8 mouse cellular contexts compared by ENCODE assay signal in the genomic region with DNA sequence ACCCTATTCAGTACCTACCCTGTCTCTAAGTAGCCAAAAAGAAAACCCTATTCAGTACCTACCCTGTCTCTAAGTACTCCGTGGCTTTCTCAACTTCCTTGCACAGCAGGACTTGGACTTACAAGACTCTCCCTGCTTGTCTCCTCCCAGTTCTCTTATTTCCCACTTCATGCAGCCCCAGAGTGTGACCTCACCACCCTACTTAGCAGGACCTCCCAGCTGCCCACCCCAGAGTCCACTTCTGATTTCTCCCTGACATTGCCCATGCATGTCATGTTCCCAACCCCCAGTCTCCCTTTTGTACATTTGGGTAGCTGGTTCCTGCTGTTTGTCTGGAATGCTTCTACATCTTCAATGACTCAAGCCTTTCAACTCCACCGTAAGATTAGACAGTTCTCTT. TPM values are rescaled to one million over a fixed set of nuclear protein-coding genes. Genes with fewer than 3 reads are reported as not detected.
DNase-seq lines count a peak whose midpoint lies in the region; ATAC-seq lines count a peak whose summit lies in the region.

No protein-coding gene starts in this region.

- peak overlapping the region; percentile 94 for H3K4me2 ChIP-seq in embryonic facial prominence, embryonic 11.5 days (ENCODE audit: low read depth, low read length)
- H3K4me2 ChIP-seq in hindbrain, embryonic 13.5 days: peak overlapping the region; percentile 93

- no peaks in the 10 kb centered on the region for H3K4me1 ChIP-seq in embryonic facial prominence, embryonic 11.5 days (ENCODE audit: control insufficient read depth, insufficient read depth, low read length)
- H3K4me1 ChIP-seq in hindbrain, embryonic 13.5 days (replicated peaks): peaks cover 25% of the 10 kb centered on the region

- no peaks in the 10 kb centered on the region for H3K9me3 ChIP-seq in embryonic facial prominence, embryonic 11.5 days (replicated peaks; ENCODE audit: control insufficient read depth, low read length)
- no peaks in the 10 kb centered on the region for H3K9me3 ChIP-seq in hindbrain, embryonic 13.5 days

- peak overlapping the region; percentile 100 for H3K4me3 ChIP-seq in embryonic facial prominence, embryonic 11.5 days (ENCODE audit: low read depth, low read length)
- peak overlapping the region; percentile 95 for H3K4me3 ChIP-seq in hindbrain, embryonic 13.5 days

- no peak for ATAC-seq in embryonic facial prominence, embryonic 11.5 days (replicated peaks; ENCODE audit: insufficient number of reproducible peaks, low FRiP score, low TSS enrichment, low read depth)
- no peak for ATAC-seq in hindbrain, embryonic 13.5 days (ENCODE audit: low FRiP score)

- H3K27ac ChIP-seq in embryonic facial prominence, embryonic 11.5 days (replicated peaks; ENCODE audit: low read depth, low read length): peak overlapping the region; percentile 100
- peak overlapping the region; percentile 100 for H3K27ac ChIP-seq in hindbrain, embryonic 13.5 days

- peak overlapping the region; percentile 98 for H3K9ac ChIP-seq in embryonic facial prominence, embryonic 11.5 days (replicated peaks; ENCODE audit: low read length)
- peak overlapping the region; percentile 98 for H3K9ac ChIP-seq in hindbrain, embryonic 13.5 days

- 13% methylated on average over 2 of the region's 2 CpGs for WGBS in embryonic facial prominence, embryonic 11.5 days
- 2% methylated on average over 2 of the region's 2 CpGs for WGBS in hindbrain, embryonic 13.5 days

- H3K36me3 ChIP-seq in embryonic facial prominence, embryonic 11.5 days (replicated peaks; ENCODE audit: control insufficient read depth, insufficient read depth, low read depth, low read length): peaks cover 3% of the 10 kb centered on the region
- peaks cover 5% of the 10 kb centered on the region for H3K36me3 ChIP-seq in hindbrain, embryonic 13.5 days

- DNase-seq in right cerebral cortex, postnatal 10 days (ENCODE audit: low spot score in 2 of 2): peak; percentile 45 to 50
- DNase-seq in right cerebral cortex, postnatal 14 days: no peak
- DNase-seq in embryonic facial prominence, embryonic 11.5 days (ENCODE audit: low spot score): peak; percentile 41
- DNase-seq in lung, postnatal 10 days: peak; percentile 62
- no peak for DNase-seq in adrenal gland, postnatal 25 days
- DNase-seq in layer of hippocampus, postnatal 25 days (ENCODE audit: extremely low spot score in 1 of 2, low spot score in 1 of 2): no peak
- DNase-seq in gastrocnemius, postnatal 25 days: no peak

- H3K27me3 ChIP-seq in embryonic facial prominence, embryonic 11.5 days (ENCODE audit: control insufficient read depth, insufficient read depth, low read length): no peaks in the 10 kb centered on the region
- H3K27me3 ChIP-seq in hindbrain, embryonic 13.5 days: 0 out of 2 replicates have a peak, but pooled peaks cover 9% of the 10 kb centered on the region

RNA-seq across cellular contexts. Expression of gene Brd2, which starts 1.1 kb away (rescaled TPM):
- 95.9 and 114 TPM in 2 replicates for polyA plus RNA-seq in embryonic facial prominence, embryonic 11.5 days (2014; fragmentation: Nextera tagmentation; extraction: Ambion mirVana)
- 127 and 129 TPM in 2 replicates for polyA plus RNA-seq in hindbrain, embryonic 13.5 days (2015; fragmentation: Nextera tagmentation; extraction: Ambion mirVana)
- 209 and 233 TPM in 2 replicates for total RNA-seq in adrenal gland, postnatal 25 days (2021)
- 100 to 1,000 TPM; 196 to 216 TPM for total RNA-seq in layer of hippocampus, postnatal 25 days (2021)
- 10 to 100 TPM; 66.7 to 69.1 TPM for total RNA-seq in gastrocnemius, postnatal 25 days (2021)

RNA-seq across cellular contexts. Expression of gene H2-DMa, which starts 4.2 kb away (rescaled TPM):
- polyA plus RNA-seq in embryonic facial prominence, embryonic 11.5 days (2014; fragmentation: Nextera tagmentation; extraction: Ambion mirVana): 9.4 and 9.7 TPM in 2 replicates
- polyA plus RNA-seq in hindbrain, embryonic 13.5 days (2015; fragmentation: Nextera tagmentation; extraction: Ambion mirVana): 14.4 and 16.9 TPM in 2 replicates
- 9.0 and 11.5 TPM in 2 replicates for total RNA-seq in adrenal gland, postnatal 25 days (2021)
- 10 to 100 TPM; 32.3 to 35.1 TPM for total RNA-seq in layer of hippocampus, postnatal 25 days (2021)
- total RNA-seq in gastrocnemius, postnatal 25 days (2021): 1 to 10 TPM; 2.8 to 3.1 TPM

RNA-seq across cellular contexts. Expression of gene H2-DMb2, which starts 19.6 kb away (rescaled TPM):
- polyA plus RNA-seq in embryonic facial prominence, embryonic 11.5 days (2014; fragmentation: Nextera tagmentation; extraction: Ambion mirVana): not detected in 2 replicates
- polyA plus RNA-seq in hindbrain, embryonic 13.5 days (2015; fragmentation: Nextera tagmentation; extraction: Ambion mirVana): 0.27 TPM in 2 replicates
- total RNA-seq in adrenal gland, postnatal 25 days (2021): 1.7 TPM in 1 of 2 replicates, not detected in the other
- total RNA-seq in layer of hippocampus, postnatal 25 days (2021): under 1 TPM; 0.69 to 0.94 TPM
- total RNA-seq in gastrocnemius, postnatal 25 days (2021): under 1 TPM; 0.28 to 0.67 TPM

RNA-seq across cellular contexts. Expression of gene H2-DMb1, which starts 29.4 kb away (rescaled TPM):
- 1.3 and 1.4 TPM in 2 replicates for polyA plus RNA-seq in embryonic facial prominence, embryonic 11.5 days (2014; fragmentation: Nextera tagmentation; extraction: Ambion mirVana)
- 0.60 and 0.84 TPM in 2 replicates for polyA plus RNA-seq in hindbrain, embryonic 13.5 days (2015; fragmentation: Nextera tagmentation; extraction: Ambion mirVana)
- total RNA-seq in adrenal gland, postnatal 25 days (2021): 2.4 and 3.0 TPM in 2 replicates
- total RNA-seq in layer of hippocampus, postnatal 25 days (2021): 1 to 10 TPM; 1.8 to 3.4 TPM
- total RNA-seq in gastrocnemius, postnatal 25 days (2021): 1 to 10 TPM in 1 of 2 experiments, under 1 TPM in 1; 0.43 to 1.2 TPM

RNA-seq across cellular contexts. Expression of gene H2-Oa, which starts 31.4 kb away (rescaled TPM):
- 0.20 and 0.26 TPM in 2 replicates for polyA plus RNA-seq in embryonic facial prominence, embryonic 11.5 days (2014; fragmentation: Nextera tagmentation; extraction: Ambion mirVana)
- polyA plus RNA-seq in hindbrain, embryonic 13.5 days (2015; fragmentation: Nextera tagmentation; extraction: Ambion mirVana): 0.18 TPM in 1 of 2 replicates, not detected in the other
- 0.27 TPM in 1 of 2 replicates, not detected in the other for total RNA-seq in adrenal gland, postnatal 25 days (2021)
- under 1 TPM; 0.42 to 0.45 TPM for total RNA-seq in layer of hippocampus, postnatal 25 days (2021)
- total RNA-seq in gastrocnemius, postnatal 25 days (2021): not detected

Comparison
In these comparisons a context has a peak if more than half of its experiments do, and no peak if none do; other contexts are left out.
1. DNase-seq: peak in right cerebral cortex, postnatal 10 days (2 of 2), embryonic facial prominence, embryonic 11.5 days (single experiment) and lung, postnatal 10 days (single experiment); none in right cerebral cortex, postnatal 14 days (single experiment), adrenal gland, postnatal 25 days (single experiment), layer of hippocampus, postnatal 25 days (0 of 2) and gastrocnemius, postnatal 25 days (single experiment).